Mouse (Mus musculus) kidney, embryonic 16.5 days (tissue): Measurements from ENCODE around the gene Mlip. TPM values are rescaled to one million over a fixed set of nuclear protein-coding genes. Genes with fewer than 3 reads are reported as not detected.

Experiments used
- polyA plus RNA-seq: library from polyadenylated mRNA; unstranded; fragments of >200 nt; fragmentation: Nextera tagmentation; extraction: Ambion mirVana; gene quantifications from 2 replicates; pipeline ENCODE4 v1.2.1, GENCODE M21; 2015

The Mlip gene
- polyA plus RNA-seq, 1 experiment from 2014 or later, result 0.41 TPM

Other genes with a start within 250 kb of the Mlip start
- 23.2 and 23.3 TPM in 2 replicates for gene Lrrc1, start 191.9 kb upstream of the Mlip start, polyA plus RNA-seq